Mouse (Mus musculus): Measurements from ENCODE around the gene Klhdc2. TPM values are rescaled to one million over a fixed set of nuclear protein-coding genes. Genes with fewer than 3 reads are reported as not detected.

The Klhdc2 gene
- polyA plus RNA-seq, 1 experiment from 2014 or later, result 148 TPM

Other genes with a start within 250 kb of the Klhdc2 start
- 2,108 and 2,174 TPM in 2 replicates for gene Rps29, start 137.5 kb upstream of the Klhdc2 start, polyA plus RNA-seq (2015; fragmentation: Nextera tagmentation; extraction: Ambion mirVana)
- 22.0 and 22.3 TPM in 2 replicates for gene Lrr1, start 127.9 kb upstream of the Klhdc2 start, polyA plus RNA-seq (2015; fragmentation: Nextera tagmentation; extraction: Ambion mirVana)
- gene Rpl36al, start 112.6 kb upstream of the Klhdc2 start, polyA plus RNA-seq (2015; fragmentation: Nextera tagmentation; extraction: Ambion mirVana), result 521 and 554 TPM in 2 replicates
- 43.8 and 44.1 TPM in 2 replicates for gene Mgat2, start 112.5 kb upstream of the Klhdc2 start, polyA plus RNA-seq (2015; fragmentation: Nextera tagmentation; extraction: Ambion mirVana)
- 33.8 and 40.4 TPM in 2 replicates for gene Gm49383, start 99.6 kb upstream of the Klhdc2 start, polyA plus RNA-seq (2015; fragmentation: Nextera tagmentation; extraction: Ambion mirVana)
- 12.0 and 14.4 TPM in 2 replicates for gene Dnaaf2, start 98.3 kb upstream of the Klhdc2 start, polyA plus RNA-seq (2015; fragmentation: Nextera tagmentation; extraction: Ambion mirVana)
- gene Gm49384, start 92.4 kb upstream of the Klhdc2 start, polyA plus RNA-seq (2015; fragmentation: Nextera tagmentation; extraction: Ambion mirVana), result 26.1 and 33.9 TPM in 2 replicates
- 25.5 and 29.5 TPM in 2 replicates for gene Pole2, start 68.5 kb upstream of the Klhdc2 start, polyA plus RNA-seq (2015; fragmentation: Nextera tagmentation; extraction: Ambion mirVana)
- gene Klhdc1, start 55.5 kb upstream of the Klhdc2 start, polyA plus RNA-seq (2015; fragmentation: Nextera tagmentation; extraction: Ambion mirVana), result 10.5 and 12.4 TPM in 2 replicates
- gene Nemf, start 60.5 kb downstream of the Klhdc2 start, polyA plus RNA-seq (2015; fragmentation: Nextera tagmentation; extraction: Ambion mirVana), result 107 and 112 TPM in 2 replicates
- gene Arf6, start 75.5 kb downstream of the Klhdc2 start, polyA plus RNA-seq (2015; fragmentation: Nextera tagmentation; extraction: Ambion mirVana), result 48.4 and 56.7 TPM in 2 replicates
- gene Gm9887, start 75.8 kb downstream of the Klhdc2 start, polyA plus RNA-seq (2015; fragmentation: Nextera tagmentation; extraction: Ambion mirVana), result 1.6 and 2.6 TPM in 2 replicates

Data from embryonic facial prominence, embryonic 13.5 days (tissue).